Mouse (Mus musculus) G1E (cell line): ENCODE measurements around the gene Ccdc117.

Experiments used
- CTCF ChIP-seq: IDR thresholded peaks from 2 replicates; pipeline ENCODE4 v1.5.1; 2012; ENCODE audit warnings: low read depth, low read length, inconsistent platforms, mixed read lengths
- GATA1 ChIP-seq: IDR thresholded peaks from 2 replicates; pipeline ENCODE4 v1.6.1; 2012; ENCODE audit warnings: borderline replicate concordance, low read length, inconsistent platforms, mixed read lengths
- GATA2 ChIP-seq: IDR thresholded peaks from 2 replicates; pipeline ENCODE4 v1.6.1; 2012; ENCODE audit warnings: low read depth, low read length, inconsistent platforms, borderline replicate concordance
- POLR2AphosphoS5 ChIP-seq: IDR thresholded peaks from 2 replicates; pipeline ENCODE4 v1.6.1; 2012; ENCODE audit warnings: low read depth, low read length, inconsistent platforms; ENCODE audit not compliant: insufficient replicate concordance
- TAL1 ChIP-seq: conservative IDR thresholded peaks from 2 replicates; pipeline ENCODE4 v1.6.1; 2012; ENCODE audit warnings: low read depth, low read length, inconsistent platforms, mixed read lengths

- TF ChIP-seq CTCF, result no peak
- no peak for TF ChIP-seq TAL1
- no peak for TF ChIP-seq POLR2AphosphoS5
- TF ChIP-seq GATA1, result no peak
- no peak for TF ChIP-seq GATA2
Measured at GRCm38 (mm10) chr11:5571856-5572255, 29.9 kb upstream of the Ccdc117 start.
